Mouse (Mus musculus) thymus, postnatal 36 days (tissue): ENCODE data around the gene Dcdc2c.
A peak's percentile ranks its signal among the peaks of the same experiment; 100 is the strongest.

Experiments
- DNase-seq, 2 experiments: peaks; one replicate each; pipeline ENCODE4 v3.0.0; 2022; ENCODE audit warnings: mixed read lengths in 2 of 2

Dcdc2c gene

GRCm38 (mm10) chr12:28552299-28552698 is at the start of gene Dcdc2c:
Gene Dcdc2c (minus strand): TSS chr12:28552399.
- no peak for DNase-seq

DNA sequence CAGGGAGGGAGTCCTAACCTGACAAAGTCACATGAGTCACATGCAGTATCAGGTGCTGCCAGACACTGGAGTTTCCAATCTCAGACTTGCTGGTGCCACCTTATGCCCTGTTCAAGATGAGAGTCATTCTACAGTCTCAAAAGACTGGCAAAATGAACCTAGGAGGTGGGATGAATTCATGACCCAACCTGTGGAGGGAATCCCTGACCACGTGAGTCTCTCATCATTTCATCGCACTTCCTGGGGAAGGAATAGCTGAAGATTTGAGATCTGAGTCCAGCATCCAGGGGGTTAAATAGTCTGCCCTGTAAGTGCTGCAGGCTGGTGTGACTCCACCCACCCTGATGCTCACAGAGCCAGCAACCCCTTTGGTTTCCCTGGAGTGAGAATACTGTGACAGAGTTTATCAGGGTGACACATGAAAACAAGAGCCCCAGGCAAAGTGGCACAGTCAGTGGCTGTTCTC is 46.4 kb upstream of the Dcdc2c start:
- DNase-seq: no peak

- DNase-seq: no peak
Observed at GRCm38 (mm10) chr12:28598110-28598509, 45.9 kb upstream of the Dcdc2c start.

DNA sequence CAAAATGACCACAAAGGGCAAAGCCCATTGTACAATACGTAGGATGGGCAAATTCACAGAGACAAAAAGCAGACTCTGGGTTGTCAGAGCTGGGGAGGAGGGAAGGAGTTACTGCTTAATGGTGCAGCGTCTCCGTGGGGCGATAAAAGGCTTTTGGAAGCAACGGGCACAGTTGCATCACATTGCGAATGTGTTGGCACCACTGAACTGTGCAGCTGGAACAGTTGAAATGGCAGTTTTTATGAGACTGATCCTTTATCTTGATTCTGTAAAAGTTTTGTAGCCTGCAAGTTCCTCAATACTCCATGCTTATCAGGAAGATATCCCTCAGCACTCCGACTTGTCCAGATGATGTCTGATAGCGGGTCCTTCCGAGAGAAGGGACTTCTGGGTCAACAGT is 45.5 kb upstream of the Dcdc2c start:
- no peak for DNase-seq

DNA sequence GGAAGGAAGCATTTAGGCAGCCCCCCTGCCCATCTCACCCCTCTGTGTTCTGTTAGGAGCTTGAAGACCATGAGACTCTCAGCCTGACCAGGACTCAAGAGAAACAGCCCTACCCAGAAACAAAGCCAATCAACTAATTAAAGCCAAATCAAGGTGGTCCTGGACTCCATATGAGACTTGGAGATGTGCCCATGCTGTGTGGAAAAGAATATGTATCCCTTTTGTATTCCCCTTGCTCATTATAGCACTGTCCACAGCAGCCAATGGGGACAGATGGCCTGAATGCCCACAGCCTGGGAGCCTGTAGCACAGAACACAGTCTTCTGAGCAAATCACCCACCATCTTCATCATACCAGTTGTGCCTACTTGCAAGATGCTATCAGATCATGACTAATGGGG is 44.7 kb upstream of the Dcdc2c start:
- no peak for DNase-seq

DNA sequence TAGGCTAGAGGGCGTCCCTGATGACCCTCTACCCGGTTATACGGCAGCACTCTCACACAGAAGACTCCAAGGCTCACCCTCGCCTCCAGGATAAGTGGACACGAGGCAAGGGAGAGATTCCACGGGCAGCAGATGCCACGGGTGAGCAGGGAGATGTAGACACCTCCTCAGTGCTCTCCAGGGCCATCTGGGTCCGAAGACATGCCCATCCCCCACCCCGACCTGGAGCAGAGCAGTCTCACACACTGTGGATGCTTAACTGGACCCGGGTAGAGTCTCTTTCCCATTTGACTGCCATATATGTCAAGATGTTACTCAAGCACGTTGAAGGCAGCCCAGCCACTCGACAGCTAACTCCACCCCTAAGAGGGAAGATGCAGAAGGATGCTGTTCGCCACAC is 38.2 kb upstream of the Dcdc2c start:
- no peak for DNase-seq

GRCm38 (mm10) chr12:28589090-28589868 is 37.1 kb upstream of the Dcdc2c start:
- peak; percentile 57 to 67 for DNase-seq

DNA sequence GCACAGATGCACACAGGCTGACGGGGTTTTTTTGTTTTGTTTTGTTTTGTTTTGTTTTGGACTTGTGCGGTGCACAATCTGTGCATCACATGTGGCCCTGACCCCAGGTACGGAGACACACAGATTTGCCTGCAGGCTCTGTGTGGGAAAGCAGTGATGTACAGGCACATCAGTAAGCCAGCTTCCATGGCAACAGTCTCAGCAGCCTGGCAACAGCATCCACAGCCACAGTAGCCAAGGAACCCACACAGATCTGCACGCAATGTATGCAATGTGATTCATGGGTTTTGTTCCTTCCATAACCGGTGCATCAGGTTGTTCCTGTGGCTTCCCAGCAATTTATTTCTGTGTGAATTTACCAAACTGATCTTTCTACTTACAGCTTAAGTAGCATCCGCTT is 35.8 kb upstream of the Dcdc2c start:
- no peak for DNase-seq

DNA sequence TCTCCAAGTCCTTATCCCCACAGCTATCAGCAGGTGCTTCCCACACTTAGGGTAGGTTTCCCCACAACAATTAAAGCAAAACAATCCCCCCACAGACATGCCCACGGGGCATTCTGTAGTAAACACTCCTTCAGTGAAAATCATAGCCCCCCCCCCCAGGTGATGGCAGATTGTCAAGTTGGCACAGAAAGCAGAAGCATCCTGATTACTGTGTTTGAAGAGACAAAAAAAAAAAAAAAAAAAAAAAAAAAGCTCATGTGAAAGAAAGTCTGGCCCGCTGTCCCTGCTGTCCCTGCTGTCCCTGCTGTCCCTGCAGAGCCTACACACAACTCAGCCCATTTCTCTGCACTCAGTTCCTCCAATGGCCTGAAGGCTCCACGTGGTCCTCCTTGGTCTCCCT is 31.8 kb upstream of the Dcdc2c start:
- DNase-seq: no peak

DNA sequence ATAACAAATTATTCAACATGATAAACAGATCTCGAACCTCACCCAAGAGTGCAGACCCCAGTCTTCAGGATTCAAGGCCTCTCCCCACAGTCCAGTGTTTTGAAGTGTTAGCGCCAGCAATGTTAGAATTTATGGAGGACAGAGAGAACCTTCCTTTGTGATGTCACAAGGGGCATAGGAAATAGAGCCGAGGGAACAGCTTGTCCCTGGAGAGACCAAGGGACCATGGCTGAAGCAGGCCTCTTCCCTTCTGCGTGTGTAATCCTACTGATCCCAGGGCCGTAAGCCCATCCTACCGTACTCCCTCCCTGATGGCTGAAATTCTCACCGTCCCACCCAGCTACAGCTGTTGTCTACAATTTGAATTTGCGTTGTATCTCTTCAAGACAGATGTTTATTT is 30.2 kb upstream of the Dcdc2c start, which contains the start of gene Allc:
Allc (minus strand) TSS at position 101 of the 400 bp plus-strand sequence.
- no peak for DNase-seq

GRCm38 (mm10) chr12:28579132-28579531 is 26.9 kb upstream of the Dcdc2c start:
- peak; percentile 5 to 13 for DNase-seq

DNA sequence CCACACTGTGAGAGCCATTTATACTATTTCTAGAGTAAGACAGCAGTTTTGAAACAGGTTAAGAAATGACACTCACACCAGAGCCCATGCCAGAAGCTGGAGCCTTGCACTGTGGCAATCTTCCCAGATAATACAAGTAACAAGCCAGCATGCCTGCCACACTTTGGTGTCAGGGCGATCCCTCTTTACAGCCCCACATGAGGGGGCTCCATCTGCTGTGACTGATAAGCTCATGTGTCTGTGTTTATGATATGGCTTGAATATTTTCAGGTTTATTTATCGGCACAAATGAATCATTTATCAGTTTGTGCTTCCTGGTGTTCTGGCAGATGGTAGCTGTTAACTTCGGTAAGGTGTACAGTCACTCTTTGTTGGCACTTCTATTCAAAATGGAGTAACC is 25.9 kb upstream of the Dcdc2c start:
- DNase-seq: no peak

DNA sequence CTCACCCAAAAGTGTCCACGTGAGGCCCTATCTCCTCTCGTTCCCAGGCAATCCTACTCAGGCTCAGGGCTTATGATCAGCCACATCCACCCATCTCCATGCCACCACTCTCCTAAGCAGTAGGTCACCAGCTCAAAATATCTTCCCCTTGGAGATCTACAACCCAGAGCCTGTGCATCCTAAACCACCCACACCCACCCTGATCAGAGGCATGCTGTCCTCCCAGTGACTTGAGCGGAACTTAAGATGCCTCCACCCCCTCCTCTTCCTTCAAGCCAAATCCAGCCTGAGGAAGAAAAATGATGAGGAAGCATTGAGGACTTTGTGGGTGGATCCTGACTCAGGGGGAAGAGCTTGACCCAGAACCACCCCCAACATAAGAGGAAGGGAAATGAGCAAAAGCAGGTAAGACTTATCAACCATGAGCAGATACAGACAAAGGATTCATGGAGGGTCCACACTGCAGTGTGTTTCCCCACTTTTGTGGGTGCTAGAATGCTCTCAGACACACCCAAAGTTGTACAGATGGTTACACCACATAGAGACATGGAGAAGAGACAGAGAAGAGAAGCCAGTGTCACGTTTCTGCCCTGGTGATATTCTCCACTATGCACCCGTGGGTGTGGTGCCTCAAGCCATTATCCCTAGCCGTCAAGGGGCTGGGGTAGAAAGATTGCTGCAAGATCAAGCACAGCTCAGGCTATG is 23.3 kb upstream of the Dcdc2c start:
- DNase-seq: no peak

DNA sequence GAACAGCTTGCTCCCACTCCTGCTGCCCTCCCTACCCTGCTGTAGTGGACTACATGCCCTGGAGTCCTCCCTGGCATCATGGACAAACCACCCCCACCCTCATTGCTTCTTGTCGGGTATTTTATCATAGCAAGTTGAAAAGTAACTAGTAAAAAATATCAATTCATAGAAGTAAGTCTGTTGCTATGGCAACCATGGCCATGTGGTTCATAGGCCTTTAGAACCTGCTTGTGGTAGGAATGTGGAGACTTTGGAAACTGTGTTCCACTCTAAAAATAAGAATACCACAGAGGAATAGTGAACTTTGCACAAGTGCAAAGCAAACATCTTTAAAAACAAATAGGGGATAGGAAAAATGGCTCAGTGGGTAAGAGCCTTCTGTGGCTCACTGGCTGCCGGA is 20.0 kb upstream of the Dcdc2c start:
- no peak for DNase-seq

DNA sequence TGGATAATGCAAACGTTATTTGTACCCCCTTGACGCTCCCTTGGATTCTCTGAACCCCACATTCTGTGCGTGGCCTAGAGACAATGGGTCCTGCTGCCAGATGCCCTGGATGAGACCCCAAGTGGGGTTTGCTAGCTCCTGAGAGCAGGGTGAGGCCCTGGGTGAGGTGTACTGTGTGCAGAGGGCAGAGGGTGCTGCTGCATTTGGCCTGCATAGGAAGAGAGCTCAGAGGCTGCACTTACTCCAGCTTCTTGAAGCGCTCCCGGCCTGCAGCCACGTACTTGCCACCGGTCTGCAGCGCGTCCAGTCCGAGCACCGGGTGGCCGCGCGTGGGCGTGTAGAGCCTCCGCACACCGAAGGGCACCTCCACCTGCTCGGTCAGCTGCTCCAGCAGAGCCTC is 424 bp downstream of the Dcdc2c start:
- DNase-seq: no peak

DNA sequence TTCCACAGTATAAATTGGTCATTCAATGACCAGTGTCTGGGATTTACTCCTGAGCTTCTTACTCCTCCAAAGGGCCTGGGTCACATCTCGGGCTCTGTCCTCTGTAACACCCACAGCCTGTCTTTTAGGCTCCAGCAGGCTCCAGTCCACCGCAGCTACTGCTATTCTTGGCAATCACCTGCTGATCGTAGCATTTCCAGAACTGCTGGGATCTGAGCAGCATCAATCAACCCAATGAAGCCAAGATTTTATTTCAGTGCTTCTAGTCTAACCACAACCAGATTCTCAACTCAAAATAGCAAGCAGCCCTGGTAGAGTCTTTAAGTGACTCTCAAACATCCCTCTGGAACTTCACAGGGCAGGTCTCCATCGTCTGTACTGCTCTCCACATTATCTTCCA is 3.3 kb downstream of the Dcdc2c start:
- DNase-seq: no peak

GRCm38 (mm10) chr12:28514264-28514775 is 37.9 kb downstream of the Dcdc2c start:
- no peak for DNase-seq

- DNase-seq: no peak
Observed at GRCm38 (mm10) chr12:28509699-28510280, 42.4 kb downstream of the Dcdc2c start.

- no peak for DNase-seq
Observed at GRCm38 (mm10) chr12:28494289-28494688, 57.9 kb downstream of the Dcdc2c start.

GRCm38 (mm10) chr12:28482483-28483160 is 69.6 kb downstream of the Dcdc2c start:
- DNase-seq: no peak

DNA sequence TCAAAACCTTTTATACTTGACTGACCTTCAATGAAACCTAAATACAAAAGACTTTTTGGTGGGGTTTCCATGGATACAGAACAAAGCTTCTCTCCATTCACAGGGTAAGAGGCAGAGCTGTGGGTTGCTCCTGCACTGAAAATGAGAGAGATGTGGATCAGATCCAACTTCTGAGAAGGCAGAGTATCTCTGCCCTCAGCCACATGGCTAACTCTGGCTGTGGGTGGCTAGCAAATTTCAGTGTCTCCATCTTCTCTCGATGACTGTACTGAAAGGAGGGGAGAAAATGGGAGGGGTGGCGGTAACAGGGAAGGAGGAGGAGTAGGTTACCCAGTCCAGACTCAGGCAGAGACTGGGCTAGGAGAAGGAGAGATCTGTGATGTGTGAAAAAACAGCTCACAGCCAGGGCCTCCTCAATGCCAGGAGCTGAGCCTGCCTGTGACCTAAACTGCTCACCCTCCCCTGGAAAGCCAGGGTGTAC is 91.2 kb downstream of the Dcdc2c start:
- no peak for DNase-seq

- no peak for DNase-seq
Observed at GRCm38 (mm10) chr12:28460523-28460922, 91.7 kb downstream of the Dcdc2c start.

DNA sequence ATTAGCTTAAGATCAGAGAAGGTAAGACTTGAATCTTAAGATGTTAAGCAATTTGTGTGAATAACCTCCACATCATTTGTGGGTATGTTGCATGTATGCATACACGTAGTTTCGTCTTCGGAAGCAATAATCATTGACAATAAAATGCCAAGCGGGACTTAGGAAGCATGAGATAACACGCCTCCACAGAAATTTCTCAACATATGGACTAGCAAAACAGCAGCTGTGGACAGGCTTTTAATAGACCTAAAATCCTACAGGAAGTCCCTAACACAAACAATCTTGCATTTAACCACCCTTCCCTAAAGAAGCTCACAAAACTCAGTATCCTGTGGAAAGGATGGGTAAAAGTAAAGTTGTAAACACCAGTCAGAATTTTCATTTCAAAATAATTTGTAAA is 93.4 kb downstream of the Dcdc2c start:
- no peak for DNase-seq
